Mouse (Mus musculus): Measurements from ENCODE around the gene Naa20. TPM values are rescaled to one million over a fixed set of nuclear protein-coding genes. Genes with fewer than 3 reads are reported as not detected.

The Naa20 gene
- polyA plus RNA-seq, 1 experiment = 77.3 TPM

GRCm38 (mm10) chr2:145866695-145867449 is 35.0 kb upstream of the Naa20 start:
- peak overlapping the region; percentile 55 for H3K27ac ChIP-seq (ENCODE audit: insufficient read depth, low read depth, low read length)
- no peak overlapping the region for H3K4me3 ChIP-seq (ENCODE audit: insufficient read depth, low read length)
- peak; percentile 32; the same call in 1 of the 2 replicates for TF ChIP-seq CTCF (IDR thresholded peaks at IDR 0.05; ENCODE audit: low read depth, low read length)
- no peak for TF ChIP-seq POLR2A (IDR thresholded peaks at IDR 0.05; ENCODE audit: borderline replicate concordance, low read depth, low read length)
- H3K4me1 ChIP-seq (ENCODE audit: control insufficient read depth, insufficient read depth, low read length) = peaks cover 38% of the 10 kb centered on the region

GRCm38 (mm10) chr2:145871308-145871707 is 30.6 kb upstream of the Naa20 start:
- no peak overlapping the region for H3K4me3 ChIP-seq (ENCODE audit: insufficient read depth, low read length)

GRCm38 (mm10) chr2:145872099-145872498 is 29.8 kb upstream of the Naa20 start:
- H3K4me3 ChIP-seq (ENCODE audit: insufficient read depth, low read length) = no peak overlapping the region
- TF ChIP-seq CTCF (IDR thresholded peaks at IDR 0.05; ENCODE audit: low read depth, low read length) (no peak), POLR2A (IDR thresholded peaks at IDR 0.05; ENCODE audit: borderline replicate concordance, low read depth, low read length) (no peak)
- no peak overlapping the region for H3K27ac ChIP-seq (ENCODE audit: insufficient read depth, low read depth, low read length)
- peaks cover 48% of the 10 kb centered on the region for H3K4me1 ChIP-seq (ENCODE audit: control insufficient read depth, insufficient read depth, low read length)

More at GRCm38 (mm10) chr2:145871308-145871707, 30.6 kb upstream of the Naa20 start:
- no peak overlapping the region for H3K27ac ChIP-seq (ENCODE audit: insufficient read depth, low read depth, low read length)
- no peak for TF ChIP-seq POLR2A (IDR thresholded peaks at IDR 0.05; ENCODE audit: borderline replicate concordance, low read depth, low read length)
- TF ChIP-seq CTCF (IDR thresholded peaks at IDR 0.05; ENCODE audit: low read depth, low read length) = no peak
- H3K4me1 ChIP-seq (ENCODE audit: control insufficient read depth, insufficient read depth, low read length) = peaks cover 55% of the 10 kb centered on the region

GRCm38 (mm10) chr2:145873953-145874352 is 27.9 kb upstream of the Naa20 start:
- Histone ChIP-seq H3K4me1 (ENCODE audit: control insufficient read depth, insufficient read depth, low read length) (peaks cover 43% of the 10 kb centered on the region), H3K27ac (ENCODE audit: insufficient read depth, low read depth, low read length) (no peak overlapping the region), H3K4me3 (ENCODE audit: insufficient read depth, low read length) (no peak overlapping the region)
- no peak for TF ChIP-seq CTCF (IDR thresholded peaks at IDR 0.05; ENCODE audit: low read depth, low read length)
- TF ChIP-seq POLR2A (IDR thresholded peaks at IDR 0.05; ENCODE audit: borderline replicate concordance, low read depth, low read length) = no peak

GRCm38 (mm10) chr2:145874879-145875482 is 26.9 kb upstream of the Naa20 start:
- TF ChIP-seq POLR2A (IDR thresholded peaks at IDR 0.05; ENCODE audit: borderline replicate concordance, low read depth, low read length) = no peak
- TF ChIP-seq CTCF (IDR thresholded peaks at IDR 0.05; ENCODE audit: low read depth, low read length) = no peak
- H3K4me1 ChIP-seq (ENCODE audit: control insufficient read depth, insufficient read depth, low read length) = peaks cover 46% of the 10 kb centered on the region
- H3K4me3 ChIP-seq (ENCODE audit: insufficient read depth, low read length) = no peak overlapping the region
- no peak overlapping the region for H3K27ac ChIP-seq (ENCODE audit: insufficient read depth, low read depth, low read length)

- H3K27ac ChIP-seq (ENCODE audit: insufficient read depth, low read depth, low read length) = no peak overlapping the region
- no peak for TF ChIP-seq POLR2A (IDR thresholded peaks at IDR 0.05; ENCODE audit: borderline replicate concordance, low read depth, low read length)
- TF ChIP-seq CTCF (IDR thresholded peaks at IDR 0.05; ENCODE audit: low read depth, low read length) = no peak
- H3K4me1 ChIP-seq (ENCODE audit: control insufficient read depth, insufficient read depth, low read length) = peaks cover 52% of the 10 kb centered on the region
- H3K4me3 ChIP-seq (ENCODE audit: insufficient read depth, low read length) = no peak overlapping the region
These were observed 24.7 kb upstream of the Naa20 start for GRCm38 (mm10) chr2:145877191-145877590.

- TF ChIP-seq CTCF (IDR thresholded peaks at IDR 0.05; ENCODE audit: low read depth, low read length) = no peak
- TF ChIP-seq POLR2A (IDR thresholded peaks at IDR 0.05; ENCODE audit: borderline replicate concordance, low read depth, low read length) = no peak
- Histone ChIP-seq H3K4me1 (ENCODE audit: control insufficient read depth, insufficient read depth, low read length) (peaks cover 60% of the 10 kb centered on the region), H3K27ac (ENCODE audit: insufficient read depth, low read depth, low read length) (peak overlapping the region; percentile 89), H3K4me3 (ENCODE audit: insufficient read depth, low read length) (no peak overlapping the region)
These were observed 20.8 kb upstream of the Naa20 start for GRCm38 (mm10) chr2:145880887-145881747.

- TF ChIP-seq CTCF (IDR thresholded peaks at IDR 0.05; ENCODE audit: low read depth, low read length) (no peak), POLR2A (IDR thresholded peaks at IDR 0.05; ENCODE audit: borderline replicate concordance, low read depth, low read length) (no peak)
- H3K27ac ChIP-seq (ENCODE audit: insufficient read depth, low read depth, low read length) = peak overlapping the region; percentile 89
These were observed 20.0 kb upstream of the Naa20 start for GRCm38 (mm10) chr2:145881932-145882331.

GRCm38 (mm10) chr2:145882398-145882797 is 19.5 kb upstream of the Naa20 start:
- peak overlapping the region; percentile 89 for H3K27ac ChIP-seq (ENCODE audit: insufficient read depth, low read depth, low read length)
- no peak overlapping the region for H3K4me3 ChIP-seq (ENCODE audit: insufficient read depth, low read length)
- TF ChIP-seq POLR2A (IDR thresholded peaks at IDR 0.05; ENCODE audit: borderline replicate concordance, low read depth, low read length) (no peak), CTCF (IDR thresholded peaks at IDR 0.05; ENCODE audit: low read depth, low read length) (no peak)
- H3K4me1 ChIP-seq (ENCODE audit: control insufficient read depth, insufficient read depth, low read length) = peaks cover 71% of the 10 kb centered on the region

More at GRCm38 (mm10) chr2:145881932-145882331, 20.0 kb upstream of the Naa20 start:
- H3K4me1 ChIP-seq (ENCODE audit: control insufficient read depth, insufficient read depth, low read length) = peaks cover 67% of the 10 kb centered on the region
- H3K4me3 ChIP-seq (ENCODE audit: insufficient read depth, low read length) = no peak overlapping the region
